Mouse (Mus musculus): ENCODE data around the gene Gm527. TPM values are rescaled to one million over a fixed set of nuclear protein-coding genes. Genes with fewer than 3 reads are reported as not detected.

Gene Gm527
- 3.4 and 5.9 TPM in 2 replicates for polyA plus RNA-seq (2015; fragmentation: Nextera tagmentation; extraction: Ambion mirVana)

GRCm38 (mm10) chr12:64917578-64918471, at the start of gene Gm527:
Gene Gm527 (plus strand): TSS chr12:64917906.
- peak within 1 kb of the TSS; percentile 88 for H3K9ac ChIP-seq
- H3K4me2 ChIP-seq (replicated peaks): peak within 1 kb of the TSS; percentile 81
- H3K4me3 ChIP-seq: peak within 1 kb of the TSS; percentile 84
- H3K9me3 ChIP-seq: no peaks in the 10 kb centered on the region
- no peaks in the 10 kb centered on the region for H3K4me1 ChIP-seq
- H3K27me3 ChIP-seq: no peaks in the 10 kb centered on the region
- under 1% methylated on average over 61 of the region's 93 CpGs for WGBS
- H3K27ac ChIP-seq: no peak within 1 kb of the TSS
- peak; percentile 100 for ATAC-seq (ENCODE audit: low FRiP score, low read depth)
- peaks cover 9% of the 10 kb centered on the region; the same call in 1 of the 2 replicates for H3K36me3 ChIP-seq

- Histone ChIP-seq H3K9ac (no peak overlapping the region), H3K4me2 (replicated peaks) (no peak overlapping the region), H3K36me3 (no peaks in the 10 kb centered on the region), H3K27me3 (no peaks in the 10 kb centered on the region), H3K4me3 (no peak overlapping the region), H3K9me3 (no peaks in the 10 kb centered on the region), H3K27ac (no peak overlapping the region), H3K4me1 (no peaks in the 10 kb centered on the region)
- WGBS: 47% methylated on average over 4 of the region's 4 CpGs
- no peak for ATAC-seq (ENCODE audit: low FRiP score, low read depth)
These were observed 46.6 kb upstream of the Gm527 start for GRCm38 (mm10) chr12:64871103-64871502.

GRCm38 (mm10) chr12:64897060-64897730, 20.5 kb upstream of the Gm527 start:
- H3K4me2 ChIP-seq (replicated peaks): no peak overlapping the region
- WGBS: 40% methylated on average over 4 of the region's 4 CpGs
- ATAC-seq (ENCODE audit: low FRiP score, low read depth): no peak

GRCm38 (mm10) chr12:64902506-64902905, 15.2 kb upstream of the Gm527 start:
- H3K27ac ChIP-seq: peak overlapping the region; percentile 11; the same call in 1 of the 2 replicates
- H3K27me3 ChIP-seq: no peaks in the 10 kb centered on the region
- H3K9ac ChIP-seq: no peak overlapping the region
- peak; percentile 85 for ATAC-seq (ENCODE audit: low FRiP score, low read depth)
- no peaks in the 10 kb centered on the region for H3K36me3 ChIP-seq
- H3K9me3 ChIP-seq: no peaks in the 10 kb centered on the region
- WGBS: 6% methylated on average over 8 of the region's 8 CpGs
- H3K4me2 ChIP-seq (replicated peaks): peak overlapping the region; percentile 43
- peaks cover 16% of the 10 kb centered on the region for H3K4me1 ChIP-seq
- H3K4me3 ChIP-seq: no peak overlapping the region

More at GRCm38 (mm10) chr12:64897060-64897730, 20.5 kb upstream of the Gm527 start:
- Histone ChIP-seq H3K4me1 (peaks cover 3% of the 10 kb centered on the region), H3K27ac (no peak overlapping the region), H3K36me3 (no peaks in the 10 kb centered on the region), H3K9ac (no peak overlapping the region), H3K4me3 (no peak overlapping the region), H3K9me3 (no peaks in the 10 kb centered on the region), H3K27me3 (no peaks in the 10 kb centered on the region)

- Histone ChIP-seq H3K4me2 (replicated peaks) (peak overlapping the region; percentile 43; the same call in 1 of the 2 replicates), H3K27ac (peak overlapping the region; percentile 11; the same call in 1 of the 2 replicates), H3K27me3 (no peaks in the 10 kb centered on the region), H3K9ac (no peak overlapping the region), H3K9me3 (no peaks in the 10 kb centered on the region), H3K36me3 (no peaks in the 10 kb centered on the region), H3K4me3 (no peak overlapping the region), H3K4me1 (peaks cover 16% of the 10 kb centered on the region)
- WGBS: 35% methylated on average over 8 of the region's 8 CpGs
- no peak for ATAC-seq (ENCODE audit: low FRiP score, low read depth)
These were observed 14.5 kb upstream of the Gm527 start for GRCm38 (mm10) chr12:64903186-64903585.

- no peak for ATAC-seq (ENCODE audit: low FRiP score, low read depth)
- H3K36me3 ChIP-seq: no peaks in the 10 kb centered on the region
- H3K4me1 ChIP-seq: no peaks in the 10 kb centered on the region
- no peaks in the 10 kb centered on the region for H3K27me3 ChIP-seq
- H3K4me3 ChIP-seq: no peak overlapping the region
- H3K9me3 ChIP-seq: no peaks in the 10 kb centered on the region
- H3K4me2 ChIP-seq (replicated peaks): no peak overlapping the region
- no peak overlapping the region for H3K27ac ChIP-seq
- WGBS: 74% methylated on average over 6 of the region's 6 CpGs
- no peak overlapping the region for H3K9ac ChIP-seq
These were observed 4.7 kb upstream of the Gm527 start for GRCm38 (mm10) chr12:64912996-64913395.

- H3K4me3 ChIP-seq: no peak overlapping the region
- H3K27ac ChIP-seq: no peak overlapping the region
- no peaks in the 10 kb centered on the region for H3K9me3 ChIP-seq
- no peaks in the 10 kb centered on the region for H3K27me3 ChIP-seq
- H3K4me1 ChIP-seq: no peaks in the 10 kb centered on the region
- H3K36me3 ChIP-seq: 0 out of 2 replicates have a peak, but pooled peaks cover 4% of the 10 kb centered on the region
- no peak for ATAC-seq (ENCODE audit: low FRiP score, low read depth)
- H3K9ac ChIP-seq: no peak overlapping the region
- no peak overlapping the region for H3K4me2 ChIP-seq (replicated peaks)
These were observed 971 bp upstream of the Gm527 start for GRCm38 (mm10) chr12:64916735-64917134.

GRCm38 (mm10) chr12:64937493-64937892, 19.8 kb downstream of the Gm527 start:
- Histone ChIP-seq H3K27me3 (no peaks in the 10 kb centered on the region), H3K4me1 (no peaks in the 10 kb centered on the region), H3K9me3 (no peaks in the 10 kb centered on the region), H3K36me3 (peaks cover 8% of the 10 kb centered on the region), H3K27ac (no peak overlapping the region), H3K9ac (no peak overlapping the region), H3K4me3 (no peak overlapping the region), H3K4me2 (replicated peaks) (no peak overlapping the region)
- no peak for ATAC-seq (ENCODE audit: low FRiP score, low read depth)
- 71% methylated on average over 2 of the region's 2 CpGs for WGBS

- no peaks in the 10 kb centered on the region for H3K27me3 ChIP-seq
- H3K4me1 ChIP-seq: peaks cover 27% of the 10 kb centered on the region
- no peaks in the 10 kb centered on the region for H3K36me3 ChIP-seq
- peak overlapping the region; percentile 84 for H3K4me2 ChIP-seq (replicated peaks)
- no peaks in the 10 kb centered on the region for H3K9me3 ChIP-seq
- peak overlapping the region; percentile 91 for H3K4me3 ChIP-seq
- no peak for ATAC-seq (ENCODE audit: low FRiP score, low read depth)
- no peak overlapping the region for H3K27ac ChIP-seq
- H3K9ac ChIP-seq: peak overlapping the region; percentile 70
- 21% methylated on average over 4 of the region's 4 CpGs for WGBS
These were observed 46.9 kb downstream of the Gm527 start for GRCm38 (mm10) chr12:64964560-64964959.

- no peaks in the 10 kb centered on the region for H3K36me3 ChIP-seq
- H3K27me3 ChIP-seq: no peaks in the 10 kb centered on the region
- H3K4me3 ChIP-seq: peak within 1 kb of the TSS; percentile 91
- WGBS: under 1% methylated on average over 45 of the region's 45 CpGs
- H3K9ac ChIP-seq: peak within 1 kb of the TSS; percentile 88
- H3K27ac ChIP-seq: peak within 1 kb of the TSS; percentile 87
- H3K4me2 ChIP-seq (replicated peaks): peak within 1 kb of the TSS; percentile 96
- H3K4me1 ChIP-seq: peaks cover 34% of the 10 kb centered on the region
- ATAC-seq (ENCODE audit: low FRiP score, low read depth): peak; percentile 99
- H3K9me3 ChIP-seq: no peaks in the 10 kb centered on the region
These were observed 47.7 kb downstream of the Gm527 start, which contains the start of the genes Klhl28 and Togaram1 for GRCm38 (mm10) chr12:64965124-64966026. Gene Klhl28 (minus strand): TSS chr12:64965534. Gene Togaram1 (plus strand): TSS chr12:64965804.

GRCm38 (mm10) chr12:64966101-64966631, 48.5 kb downstream of the Gm527 start:
- H3K9ac ChIP-seq: peak overlapping the region; percentile 88
- H3K4me1 ChIP-seq: peaks cover 42% of the 10 kb centered on the region
- H3K36me3 ChIP-seq: no peaks in the 10 kb centered on the region; the same call in 1 of the 2 replicates
- no peaks in the 10 kb centered on the region for H3K9me3 ChIP-seq
- H3K4me2 ChIP-seq (replicated peaks): peak overlapping the region; percentile 96
- under 1% methylated on average over 44 of the region's 44 CpGs for WGBS
- H3K27ac ChIP-seq: peak overlapping the region; percentile 87
- no peaks in the 10 kb centered on the region for H3K27me3 ChIP-seq
- peak; percentile 9; the same call in 1 of the 2 replicates for ATAC-seq (ENCODE audit: low FRiP score, low read depth)
- H3K4me3 ChIP-seq: peak overlapping the region; percentile 91

Measured in limb, embryonic 13.5 days (tissue).